Mouse (Mus musculus) B cell, adult 62 days (primary cell): ENCODE data around the gene Helt. TPM values are rescaled to one million over a fixed set of nuclear protein-coding genes. Genes with fewer than 3 reads are reported as not detected.

Experiments
- total RNA-seq: library from RNA; stranded (reverse); gene quantifications from 4 replicates; pipeline ENCODE4 v1.2.4, GENCODE M21; 2023

The Helt gene
- total RNA-seq: not detected in 4 replicates

DNA sequence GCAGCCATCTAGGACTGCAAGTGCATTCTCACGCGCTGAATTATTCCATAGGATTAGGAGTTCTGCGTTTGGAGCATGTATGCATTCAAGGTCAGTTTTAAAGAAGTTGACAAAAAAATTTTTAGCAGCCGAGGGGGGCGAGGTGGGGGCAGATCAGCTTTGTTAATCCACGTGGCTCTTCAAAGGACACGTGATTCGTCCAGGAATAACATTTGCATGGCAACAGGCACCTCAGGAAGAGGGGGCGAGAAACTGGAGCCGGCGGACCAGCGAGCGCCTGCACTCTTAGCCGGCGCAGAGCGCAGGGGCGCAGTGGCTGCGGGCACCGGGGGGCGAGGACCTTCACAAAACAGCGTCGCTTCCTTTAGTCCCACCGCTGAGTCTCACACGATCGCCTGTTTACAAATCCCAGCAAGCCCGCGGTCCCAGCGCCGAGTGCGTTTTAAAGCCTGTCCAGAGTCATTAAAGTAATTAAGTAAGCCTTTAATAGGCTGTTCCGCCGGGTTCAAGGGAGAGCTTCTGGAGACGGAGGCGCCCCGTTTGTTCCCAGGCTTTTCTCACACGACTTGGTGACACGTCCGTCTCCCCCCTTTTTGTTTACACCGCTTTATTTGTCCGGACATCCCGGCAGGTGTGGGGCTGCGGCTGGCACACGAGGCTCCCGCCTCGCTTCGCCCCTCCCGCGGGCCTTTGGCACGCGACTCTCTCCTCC lies at the start of gene Helt:
Gene Helt, minus strand, starts transcription at position 491 of the 712 bp plus-strand sequence.

Other genes starting within 250 kb of the Helt start
- gene Cfap97, start 142.9 kb downstream of the Helt start, total RNA-seq: 19.8 to 28.2 TPM (median 24.7 TPM) in 4 replicates
- gene Snx25, start 142.5 kb downstream of the Helt start, total RNA-seq: 33.3 to 42.5 TPM (median 39.1 TPM) in 4 replicates
- gene Slc25a4, start 83.4 kb downstream of the Helt start, total RNA-seq: 58.8 to 70.1 TPM (median 60.2 TPM) in 4 replicates
- 31.0 to 42.6 TPM (median 33.2 TPM) in 4 replicates for gene Acsl1, start 176.4 kb upstream of the Helt start, total RNA-seq